ENCODE assay signal across 12 mouse cellular contexts in the genomic region with DNA sequence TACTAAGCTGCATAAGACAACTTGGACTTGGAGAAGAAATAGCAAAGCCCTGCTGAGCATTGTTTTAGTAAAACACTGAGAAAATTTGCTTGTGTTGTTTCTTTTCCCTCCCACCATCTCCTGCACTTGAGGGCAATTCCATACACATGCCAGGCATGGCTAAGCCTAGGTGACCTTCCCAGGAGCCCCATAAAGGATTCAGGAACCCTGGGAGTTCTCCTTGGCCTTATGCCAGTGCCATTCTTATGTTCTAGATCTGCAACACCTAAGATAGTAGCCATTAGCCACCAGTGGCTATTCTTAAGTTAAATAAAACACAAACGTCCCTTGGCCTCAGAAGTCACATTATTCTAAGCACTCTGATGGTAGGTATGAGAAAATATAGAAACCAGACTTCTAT. TPM values are rescaled to one million over a fixed set of nuclear protein-coding genes. Genes with fewer than 3 reads are reported as not detected.
DNase-seq lines count a peak whose midpoint lies in the region; ATAC-seq and TF ChIP-seq lines count a peak whose summit lies in the region.
"Had no signal": no experiment of that assay in that cellular context is flagged by ENCODE, and none has a peak within 500 bp of the region (broad histone marks: within the 10 kb centered on the region; RNA-seq: fewer than 3 reads in every experiment).

No protein-coding gene starts in this region.

- H3K36me3 ChIP-seq in hindbrain, embryonic 13.5 days, result no peaks in the 10 kb centered on the region
- 0 out of 2 replicates have a peak, but pooled peaks cover 3% of the 10 kb centered on the region for H3K36me3 ChIP-seq in hindbrain, embryonic 10.5 days
- no peaks in the 10 kb centered on the region; the same call in 1 of the 2 replicates for H3K36me3 ChIP-seq in limb, embryonic 12.5 days
- H3K36me3 ChIP-seq in limb, embryonic 10.5 days, result no peaks in the 10 kb centered on the region
- H3K36me3 ChIP-seq in limb, embryonic 15.5 days, result no peaks in the 10 kb centered on the region

- no peak for TF ChIP-seq POLR2A in olfactory bulb, adult 2 months (IDR thresholded peaks at IDR 0.05; ENCODE audit: insufficient read depth, low read depth, low read length)

- H3K4me1 ChIP-seq in hindbrain, embryonic 13.5 days (replicated peaks), result peaks cover 65% of the 10 kb centered on the region
- peaks cover 50% of the 10 kb centered on the region for H3K4me1 ChIP-seq in hindbrain, embryonic 10.5 days (replicated peaks)
- peaks cover 56% of the 10 kb centered on the region for H3K4me1 ChIP-seq in limb, embryonic 12.5 days (replicated peaks)
- peaks cover 39% of the 10 kb centered on the region for H3K4me1 ChIP-seq in limb, embryonic 10.5 days
- H3K4me1 ChIP-seq in limb, embryonic 15.5 days, result peaks cover 39% of the 10 kb centered on the region
- peaks cover 8% of the 10 kb centered on the region for H3K4me1 ChIP-seq in olfactory bulb, adult 2 months (ENCODE audit: control insufficient read depth, insufficient read depth, low read length)

- DNase-seq in hindbrain, embryonic 10.5 days (ENCODE audit: low spot score), result no peak
- DNase-seq in limb, embryonic 10.5 days (ENCODE audit: low spot score), result no peak
- DNase-seq: adrenal gland, postnatal 25 days; cerebellum, adult 11 months; heart, adult 18-20 months had no signal

- H3K9me3 ChIP-seq in hindbrain, embryonic 13.5 days, result no peaks in the 10 kb centered on the region
- no peaks in the 10 kb centered on the region for H3K9me3 ChIP-seq in hindbrain, embryonic 10.5 days
- H3K9me3 ChIP-seq in limb, embryonic 12.5 days, result no peaks in the 10 kb centered on the region
- H3K9me3 ChIP-seq in limb, embryonic 10.5 days (replicated peaks), result no peaks in the 10 kb centered on the region
- no peaks in the 10 kb centered on the region for H3K9me3 ChIP-seq in limb, embryonic 15.5 days

- 77% methylated on average over 1 of the region's 1 CpGs for WGBS in hindbrain, embryonic 13.5 days
- 87% methylated on average over 1 of the region's 1 CpGs for WGBS in hindbrain, embryonic 10.5 days
- WGBS in limb, embryonic 12.5 days, result 30% methylated on average over 1 of the region's 1 CpGs
- 84% methylated on average over 1 of the region's 1 CpGs for WGBS in limb, embryonic 10.5 days
- 40% methylated on average over 1 of the region's 1 CpGs for WGBS in limb, embryonic 15.5 days
- 61% methylated on average over 1 of the region's 1 CpGs for WGBS in olfactory bulb, adult 2 months

- H3K9ac ChIP-seq in hindbrain, embryonic 13.5 days, result no peak overlapping the region
- H3K9ac ChIP-seq in limb, embryonic 12.5 days (replicated peaks), result no peak overlapping the region
- H3K9ac ChIP-seq in limb, embryonic 15.5 days, result no peak overlapping the region

- no peak for ATAC-seq in hindbrain, embryonic 13.5 days (ENCODE audit: low FRiP score)
- ATAC-seq in limb, embryonic 12.5 days (ENCODE audit: insufficient number of reproducible peaks, insufficient read depth, low FRiP score, low TSS enrichment, low read depth), result no peak
- no peak for ATAC-seq in limb, embryonic 15.5 days (ENCODE audit: insufficient number of reproducible peaks, low FRiP score, low TSS enrichment, low read depth)
- no peak for ATAC-seq in cerebellum, adult (ENCODE audit: insufficient number of reproducible peaks, low FRiP score, low TSS enrichment)
- ATAC-seq: lung, postnatal 0 days had no signal

- no peak for TF ChIP-seq CTCF in olfactory bulb, adult 2 months (IDR thresholded peaks at IDR 0.05; ENCODE audit: insufficient read depth, low read depth, low read length)

- no peak overlapping the region for H3K4me3 ChIP-seq in hindbrain, embryonic 13.5 days
- no peak overlapping the region for H3K4me3 ChIP-seq in hindbrain, embryonic 10.5 days
- no peak overlapping the region for H3K4me3 ChIP-seq in limb, embryonic 12.5 days (replicated peaks)
- no peak overlapping the region for H3K4me3 ChIP-seq in limb, embryonic 10.5 days
- no peak overlapping the region for H3K4me3 ChIP-seq in limb, embryonic 15.5 days
- H3K4me3 ChIP-seq in olfactory bulb, adult 2 months (ENCODE audit: insufficient read depth, low read depth, low read length), result no peak overlapping the region
- H3K4me3 ChIP-seq: erythroblast, embryonic 14.5 days had no signal

- no peak overlapping the region for H3K4me2 ChIP-seq in hindbrain, embryonic 13.5 days
- H3K4me2 ChIP-seq in limb, embryonic 12.5 days, result no peak overlapping the region
- no peak overlapping the region for H3K4me2 ChIP-seq in limb, embryonic 15.5 days

- H3K27me3 ChIP-seq in hindbrain, embryonic 13.5 days, result no peaks in the 10 kb centered on the region
- H3K27me3 ChIP-seq in hindbrain, embryonic 10.5 days (ENCODE audit: insufficient read depth, poor library complexity, severe bottlenecking), result no peaks in the 10 kb centered on the region
- H3K27me3 ChIP-seq in limb, embryonic 12.5 days, result no peaks in the 10 kb centered on the region
- no peaks in the 10 kb centered on the region for H3K27me3 ChIP-seq in limb, embryonic 10.5 days (ENCODE audit: low read depth, poor library complexity, severe bottlenecking)
- H3K27me3 ChIP-seq in limb, embryonic 15.5 days, result no peaks in the 10 kb centered on the region

- peak overlapping the region; percentile 55 for H3K27ac ChIP-seq in hindbrain, embryonic 13.5 days
- H3K27ac ChIP-seq in hindbrain, embryonic 10.5 days, result no peak overlapping the region
- H3K27ac ChIP-seq in limb, embryonic 12.5 days, result peak overlapping the region; percentile 57; the same call in 1 of the 2 replicates
- H3K27ac ChIP-seq in limb, embryonic 10.5 days, result no peak overlapping the region
- 0 out of 2 replicates have a peak overlapping the region, but pooled peaks have one; percentile 17 for H3K27ac ChIP-seq in limb, embryonic 15.5 days
- H3K27ac ChIP-seq in olfactory bulb, adult 2 months (ENCODE audit: insufficient read depth, low read depth, low read length), result peak overlapping the region; percentile 65; the same call in 1 of the 2 replicates

RNA-seq across cellular contexts. Expression of a gene that starts 27.8 kb away (rescaled TPM):
- polyA plus RNA-seq in hindbrain, embryonic 13.5 days (2015; fragmentation: Nextera tagmentation; extraction: Ambion mirVana), result 2.6 and 2.7 TPM in 2 replicates
- polyA plus RNA-seq in hindbrain, embryonic 10.5 days (2016; fragmentation: Nextera tagmentation; extraction: Ambion mirVana), result 1.1 and 1.9 TPM in 2 replicates
- 1.1 and 1.2 TPM in 2 replicates for polyA plus RNA-seq in limb, embryonic 12.5 days (2016; fragmentation: Nextera tagmentation; extraction: Ambion mirVana)
- 1.1 TPM in 2 replicates for polyA plus RNA-seq in limb, embryonic 10.5 days (2016; fragmentation: Nextera tagmentation; extraction: Ambion mirVana)
- polyA plus RNA-seq in limb, embryonic 15.5 days (2015; fragmentation: Nextera tagmentation; extraction: Ambion mirVana), result 3.2 and 3.5 TPM in 2 replicates
- not detected in 2 replicates for polyA plus RNA-seq in olfactory bulb, adult 2 months (2012; ENCODE audit: insufficient read depth, insufficient read length, low replicate concordance, missing spikeins)

RNA-seq across cellular contexts. Expression of a gene that starts 28.5 kb away (rescaled TPM):
- 39.6 and 42.1 TPM in 2 replicates for polyA plus RNA-seq in hindbrain, embryonic 13.5 days (2015; fragmentation: Nextera tagmentation; extraction: Ambion mirVana)
- 28.5 and 29.6 TPM in 2 replicates for polyA plus RNA-seq in hindbrain, embryonic 10.5 days (2016; fragmentation: Nextera tagmentation; extraction: Ambion mirVana)
- 23.6 and 24.5 TPM in 2 replicates for polyA plus RNA-seq in limb, embryonic 12.5 days (2016; fragmentation: Nextera tagmentation; extraction: Ambion mirVana)
- 20.6 and 21.8 TPM in 2 replicates for polyA plus RNA-seq in limb, embryonic 10.5 days (2016; fragmentation: Nextera tagmentation; extraction: Ambion mirVana)
- polyA plus RNA-seq in limb, embryonic 15.5 days (2015; fragmentation: Nextera tagmentation; extraction: Ambion mirVana), result 12.9 and 13.9 TPM in 2 replicates
- not detected in 2 replicates for polyA plus RNA-seq in olfactory bulb, adult 2 months (2012; ENCODE audit: insufficient read depth, insufficient read length, low replicate concordance, missing spikeins)

Comparison
In these comparisons a context has a peak if more than half of its experiments do, and no peak if none do; other contexts are left out.
1. H3K27ac ChIP-seq: peak in hindbrain, embryonic 13.5 days (single experiment), limb, embryonic 12.5 days (single experiment), limb, embryonic 15.5 days (single experiment) and olfactory bulb, adult 2 months (single experiment); none in hindbrain, embryonic 10.5 days (single experiment) and limb, embryonic 10.5 days (single experiment).